Mouse (Mus musculus) embryonic fibroblast, embryonic 13.5 days (primary cell): ENCODE data around the gene Vmn1r14.

ENCODE experiments used
- CTCF ChIP-seq: IDR thresholded peaks from 2 replicates; pipeline ENCODE4 v1.5.1; 2011; ENCODE audit warnings: mild to moderate bottlenecking, control low read depth, low read length, moderate library complexity, borderline replicate concordance; ENCODE audit not compliant: insufficient read depth
- POLR2A ChIP-seq: IDR thresholded peaks from 2 replicates; pipeline ENCODE4 v1.6.1; 2011; ENCODE audit warnings: low read depth, mild to moderate bottlenecking, control low read depth, low read length, moderate library complexity

DNA sequence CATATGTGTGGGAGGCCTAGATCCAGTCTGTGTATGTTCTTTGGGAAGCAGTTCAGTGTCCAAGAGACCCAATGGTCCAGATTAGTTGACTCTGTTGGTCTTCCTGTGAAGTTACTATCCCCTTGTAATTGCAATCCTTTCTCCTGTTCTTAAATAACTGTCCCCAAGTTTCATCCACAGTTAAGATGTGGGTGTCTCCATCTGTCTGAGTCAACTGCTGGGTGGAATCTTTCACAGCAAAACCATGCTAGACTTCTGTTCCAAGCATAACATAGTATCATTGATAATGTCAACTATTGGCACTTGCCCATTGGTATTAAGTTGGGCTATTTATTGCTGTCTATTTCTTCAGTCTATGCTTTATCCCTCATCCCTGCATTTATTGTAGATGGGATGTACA is 47.5 kb downstream of the Vmn1r14 start:
- no peak for TF ChIP-seq CTCF
- no peak for TF ChIP-seq POLR2A
